Comparison of ENCODE assay signal across 8 mouse cellular contexts in genomic region chr12:70968141-70968790, GRCm38 (mm10). TPM values are rescaled to one million over a fixed set of nuclear protein-coding genes. Genes with fewer than 3 reads are reported as not detected.
DNase-seq lines count a peak whose midpoint lies in the region; ATAC-seq and TF ChIP-seq lines count a peak whose summit lies in the region.

No protein-coding gene starts in this region.

- peak; percentile 85 for ATAC-seq in embryonic facial prominence, embryonic 12.5 days (ENCODE audit: insufficient number of reproducible peaks, insufficient read depth, low FRiP score, low TSS enrichment)
- ATAC-seq in limb, embryonic 13.5 days (ENCODE audit: low FRiP score, low read depth): peak; percentile 86
- peak; percentile 85 for ATAC-seq in midbrain, embryonic 15.5 days (replicated peaks)

- H3K4me2 ChIP-seq in embryonic facial prominence, embryonic 12.5 days (replicated peaks): peak overlapping the region; percentile 63
- H3K4me2 ChIP-seq in limb, embryonic 13.5 days (replicated peaks): peak overlapping the region; percentile 66
- H3K4me2 ChIP-seq in midbrain, embryonic 15.5 days: peak overlapping the region; percentile 60

- H3K9ac ChIP-seq in embryonic facial prominence, embryonic 12.5 days: peak overlapping the region; percentile 70
- peak overlapping the region; percentile 96 for H3K9ac ChIP-seq in heart, adult 2 months (ENCODE audit: low read depth, low read length)
- H3K9ac ChIP-seq in limb, embryonic 13.5 days: peak overlapping the region; percentile 84
- peak overlapping the region; percentile 80 for H3K9ac ChIP-seq in midbrain, embryonic 15.5 days

- H3K36me3 ChIP-seq in embryonic facial prominence, embryonic 12.5 days: peaks cover 10% of the 10 kb centered on the region
- H3K36me3 ChIP-seq in heart, adult 2 months (ENCODE audit: control insufficient read depth, insufficient read depth, low read length): no peaks in the 10 kb centered on the region
- H3K36me3 ChIP-seq in limb, embryonic 13.5 days: peaks cover 13% of the 10 kb centered on the region
- H3K36me3 ChIP-seq in midbrain, embryonic 15.5 days (replicated peaks): peaks cover 9% of the 10 kb centered on the region; the same call in 1 of the 2 replicates

- no peak for TF ChIP-seq EP300 in heart, adult 2 months (IDR thresholded peaks at IDR 0.05; ENCODE audit: insufficient read depth, low read depth, low read length)

- peak overlapping the region; percentile 96 for H3K27ac ChIP-seq in embryonic facial prominence, embryonic 12.5 days
- peak overlapping the region; percentile 100 for H3K27ac ChIP-seq in heart, adult 2 months
- H3K27ac ChIP-seq in limb, embryonic 13.5 days: peak overlapping the region; percentile 95
- peak overlapping the region; percentile 90 for H3K27ac ChIP-seq in midbrain, embryonic 15.5 days

- no peaks in the 10 kb centered on the region for H3K79me2 ChIP-seq in heart, adult 2 months (replicated peaks; ENCODE audit: control insufficient read depth, insufficient read depth, low read length)

- TF ChIP-seq CTCF in heart, adult 2 months (IDR thresholded peaks at IDR 0.05): peak; percentile 82

- H3K27me3 ChIP-seq in embryonic facial prominence, embryonic 12.5 days: no peaks in the 10 kb centered on the region
- no peaks in the 10 kb centered on the region for H3K27me3 ChIP-seq in heart, adult 2 months (ENCODE audit: control insufficient read depth, insufficient read depth, low read length)
- no peaks in the 10 kb centered on the region for H3K27me3 ChIP-seq in limb, embryonic 13.5 days
- no peaks in the 10 kb centered on the region for H3K27me3 ChIP-seq in midbrain, embryonic 15.5 days (replicated peaks)

- intact Hi-C loops in heart, adult 2 months (cut with DNase I): loop anchor here (2.0 to 5.0 kb wide), 3 partner anchors 29 to 169 kb away; partner anchors contain the start of genes 2700049A03Rik and Timm9

- WGBS in embryonic facial prominence, embryonic 12.5 days: under 1% methylated on average over 35 of the region's 35 CpGs
- under 1% methylated on average over 35 of the region's 35 CpGs for WGBS in heart, adult 2 months
- under 1% methylated on average over 35 of the region's 35 CpGs for WGBS in limb, embryonic 13.5 days
- under 1% methylated on average over 34 of the region's 35 CpGs for WGBS in midbrain, embryonic 15.5 days

- no peaks in the 10 kb centered on the region for H3K9me3 ChIP-seq in embryonic facial prominence, embryonic 12.5 days
- no peaks in the 10 kb centered on the region for H3K9me3 ChIP-seq in limb, embryonic 13.5 days
- no peaks in the 10 kb centered on the region for H3K9me3 ChIP-seq in midbrain, embryonic 15.5 days

- peak overlapping the region; percentile 65 for H3K4me3 ChIP-seq in embryonic facial prominence, embryonic 12.5 days
- peak overlapping the region; percentile 71 for H3K4me3 ChIP-seq in heart, adult 2 months
- H3K4me3 ChIP-seq in limb, embryonic 13.5 days: peak overlapping the region; percentile 65
- peak overlapping the region; percentile 73 for H3K4me3 ChIP-seq in midbrain, embryonic 15.5 days

- DNase-seq in 3134 (ENCODE audit: extremely low read depth, insufficient read length, low spot score): peak; percentile 85
- peak; percentile 76 for DNase-seq in adrenal gland, postnatal 25 days
- peak; percentile 86 for DNase-seq in heart, adult 2 months
- peak; percentile 88 for DNase-seq in kidney, adult 9 months
- DNase-seq in spleen, postnatal 10 days (ENCODE audit: low spot score in 2 of 2): peak; percentile 82 to 88

- peaks cover 7% of the 10 kb centered on the region; the same call in 1 of the 2 replicates for H3K4me1 ChIP-seq in embryonic facial prominence, embryonic 12.5 days
- H3K4me1 ChIP-seq in heart, adult 2 months (ENCODE audit: control insufficient read depth, insufficient read depth, low read length): no peaks in the 10 kb centered on the region; the same call in 1 of the 2 replicates
- H3K4me1 ChIP-seq in limb, embryonic 13.5 days: peaks cover 6% of the 10 kb centered on the region
- H3K4me1 ChIP-seq in midbrain, embryonic 15.5 days: peaks cover 4% of the 10 kb centered on the region; the same call in 1 of the 2 replicates

- TF ChIP-seq POLR2A in heart, adult 2 months (IDR thresholded peaks at IDR 0.05; ENCODE audit: insufficient read depth, low read depth, low read length): peak; percentile 79

RNA-seq across cellular contexts. Expression of gene Psma3, which starts 6.2 kb away (rescaled TPM):
- total RNA-seq in adrenal gland, postnatal 25 days (2021): 332 and 408 TPM in 2 replicates
- 621 and 638 TPM in 2 replicates for polyA plus RNA-seq in embryonic facial prominence, embryonic 12.5 days (2016; fragmentation: Nextera tagmentation; extraction: Ambion mirVana)
- total RNA-seq in heart, adult 2 months (2021): 100 to 1,000 TPM; 174 to 186 TPM
- 27.6 and 54.1 TPM in 2 replicates for polyA plus RNA-seq in heart, adult 2 months (2012; rRNA removed)
- polyA plus RNA-seq in limb, embryonic 13.5 days (2015; fragmentation: Nextera tagmentation; extraction: Ambion mirVana): 634 and 669 TPM in 2 replicates
- polyA plus RNA-seq in midbrain, embryonic 15.5 days (2015; fragmentation: Nextera tagmentation; extraction: Ambion mirVana): 495 and 513 TPM in 2 replicates

RNA-seq across cellular contexts. Expression of gene Actr10, which starts 30.6 kb away (rescaled TPM):
- total RNA-seq in adrenal gland, postnatal 25 days (2021): 183 and 197 TPM in 2 replicates
- polyA plus RNA-seq in embryonic facial prominence, embryonic 12.5 days (2016; fragmentation: Nextera tagmentation; extraction: Ambion mirVana): 224 and 237 TPM in 2 replicates
- total RNA-seq in heart, adult 2 months (2021): 100 to 1,000 TPM; 111 to 134 TPM
- polyA plus RNA-seq in heart, adult 2 months (2012; rRNA removed): 30.0 and 66.9 TPM in 2 replicates
- 244 and 273 TPM in 2 replicates for polyA plus RNA-seq in limb, embryonic 13.5 days (2015; fragmentation: Nextera tagmentation; extraction: Ambion mirVana)
- polyA plus RNA-seq in midbrain, embryonic 15.5 days (2015; fragmentation: Nextera tagmentation; extraction: Ambion mirVana): 180 and 195 TPM in 2 replicates

RNA-seq across cellular contexts. Expression of gene Arid4a, which starts 47.5 kb away (rescaled TPM):
- total RNA-seq in adrenal gland, postnatal 25 days (2021): 23.9 and 27.9 TPM in 2 replicates
- 33.1 and 34.0 TPM in 2 replicates for polyA plus RNA-seq in embryonic facial prominence, embryonic 12.5 days (2016; fragmentation: Nextera tagmentation; extraction: Ambion mirVana)
- total RNA-seq in heart, adult 2 months (2021): 10 to 100 TPM; 14.1 to 15.3 TPM
- polyA plus RNA-seq in heart, adult 2 months (2012; rRNA removed): 2.5 and 4.0 TPM in 2 replicates
- polyA plus RNA-seq in limb, embryonic 13.5 days (2015; fragmentation: Nextera tagmentation; extraction: Ambion mirVana): 42.9 and 43.5 TPM in 2 replicates
- 43.9 and 45.3 TPM in 2 replicates for polyA plus RNA-seq in midbrain, embryonic 15.5 days (2015; fragmentation: Nextera tagmentation; extraction: Ambion mirVana)

Comparison
In these comparisons a context has a peak if more than half of its experiments do, and no peak if none do; other contexts are left out.
1. Peak in every context shown above with its lines: DNase-seq, ATAC-seq, H3K4me3 ChIP-seq and H3K27ac ChIP-seq.